Mouse (Mus musculus) adrenal gland, adult (tissue): ENCODE measurements around the gene Pik3r6.

Experiments
- DNase-seq, 2 experiments: peaks; one replicate each; pipeline ENCODE4 v3.0.0; 2022 to 2023; ENCODE audit warnings: low spot score in 1 of 2; ENCODE audit not compliant: inconsistent age in 2 of 2

The Pik3r6 gene

DNA sequence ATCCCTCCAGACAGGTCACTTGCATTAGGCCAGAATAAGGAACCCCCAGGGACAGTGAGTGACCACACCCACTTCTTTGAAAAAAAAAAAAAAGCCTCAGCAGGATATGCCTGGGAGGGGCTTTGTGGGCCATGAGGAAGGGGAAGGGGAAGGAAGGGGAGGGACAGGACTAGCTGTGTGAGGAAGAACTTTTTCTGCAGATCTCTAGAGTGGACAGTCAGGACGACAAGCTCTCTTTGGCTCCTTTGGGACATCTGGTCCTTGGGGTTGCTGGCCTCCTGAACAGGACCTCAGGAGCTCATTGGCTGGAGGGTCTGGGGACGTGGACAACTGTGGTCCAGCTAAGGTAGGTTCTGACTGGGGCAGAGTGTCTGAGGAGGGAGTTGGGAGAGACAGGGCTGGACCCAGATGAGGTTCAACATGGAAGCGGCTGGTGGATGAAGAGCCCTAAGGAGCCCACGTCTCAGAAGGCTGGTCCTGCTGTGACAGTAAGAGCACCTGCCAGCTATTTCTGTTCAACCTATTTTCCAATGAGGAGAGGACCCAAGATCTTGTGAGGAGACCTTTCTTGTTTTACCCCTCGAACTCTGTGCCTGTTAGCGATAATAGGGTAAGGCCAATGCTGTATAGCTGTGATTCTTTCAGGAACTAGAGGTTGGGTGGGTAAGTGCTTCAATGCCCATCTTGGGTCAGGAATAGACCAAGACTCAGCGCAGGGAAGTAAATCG lies at the start of gene Pik3r6:
Gene Pik3r6 (plus strand): TSS at position 118 of the 728 bp plus-strand sequence.
- peak; percentile 28 to 55 for DNase-seq

DNA sequence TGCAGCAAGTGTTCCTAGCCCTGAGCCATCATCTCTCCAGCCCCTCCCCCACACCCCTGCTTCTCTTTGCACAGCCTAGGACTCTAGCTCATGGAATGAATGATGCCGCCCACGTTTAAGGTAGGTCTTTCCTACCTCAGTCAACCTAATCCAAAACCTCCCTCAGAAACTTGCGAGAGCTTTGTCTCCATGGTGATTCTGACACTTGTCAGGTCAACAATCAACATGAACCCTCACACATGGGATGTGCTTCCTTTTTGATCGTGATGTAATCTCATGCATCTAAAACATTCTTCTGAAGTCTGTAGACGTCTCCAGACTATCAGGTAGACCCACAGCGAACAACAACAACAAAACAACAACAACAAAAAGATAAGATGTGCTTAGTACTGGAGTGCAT lies 49.5 kb upstream of the Pik3r6 start:
- DNase-seq = no peak

DNA sequence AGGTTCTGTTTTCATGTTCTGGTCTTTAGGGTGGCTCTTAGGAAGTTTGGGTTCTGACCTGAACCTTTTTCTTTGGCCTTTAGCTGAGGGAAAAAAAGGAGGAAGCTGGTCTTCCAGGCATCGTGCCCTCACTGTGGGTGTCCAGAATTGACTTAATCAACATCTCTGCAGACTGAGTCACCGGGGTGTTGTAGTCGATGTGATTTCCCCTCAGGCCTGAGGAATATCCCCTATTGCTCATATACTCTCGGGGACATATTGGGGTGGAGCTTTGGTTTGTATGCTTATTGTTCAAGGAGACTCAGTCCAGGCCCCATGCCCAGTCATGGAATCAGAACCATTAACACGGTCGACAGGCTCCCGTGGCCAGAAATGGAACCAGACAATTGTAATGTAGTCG lies 44.7 kb upstream of the Pik3r6 start:
- DNase-seq = no peak

DNA sequence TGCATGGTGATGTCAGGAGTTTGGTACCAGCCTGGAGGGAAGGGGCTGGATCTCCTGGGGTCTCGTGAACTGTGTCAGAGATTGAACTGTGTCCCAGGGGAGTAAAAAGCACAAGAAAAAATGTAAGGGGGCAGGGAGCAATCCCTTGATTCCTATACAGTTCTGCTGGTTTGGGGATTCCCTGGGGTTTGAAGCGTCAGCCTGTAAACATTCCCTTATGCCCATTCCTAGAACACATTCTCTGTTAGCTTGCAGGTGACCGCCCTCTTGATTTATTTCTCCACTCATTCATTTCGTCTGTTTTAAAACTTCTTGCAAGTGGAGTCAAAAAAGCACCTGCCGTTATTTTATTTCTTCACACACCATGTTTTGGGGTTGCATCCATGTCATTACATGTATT lies 43.8 kb upstream of the Pik3r6 start:
- no peak for DNase-seq

DNA sequence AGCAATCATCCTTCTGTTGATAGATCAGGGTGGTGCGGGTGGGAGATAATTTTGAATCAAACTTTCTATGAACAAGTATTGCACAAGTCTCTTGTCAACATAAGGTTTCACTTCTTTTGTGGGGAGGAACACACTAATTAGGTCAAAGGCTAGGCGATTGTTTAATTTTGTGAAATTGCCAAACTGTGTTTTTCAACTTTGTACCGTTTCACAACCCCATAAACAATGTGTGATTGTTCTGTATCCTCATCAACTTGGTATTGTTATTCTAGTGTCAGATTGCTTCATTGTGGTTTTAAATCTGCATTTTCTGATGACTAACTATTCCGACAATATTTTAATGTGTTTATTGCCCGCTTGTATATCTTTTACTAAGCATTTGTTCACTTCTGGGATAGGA lies 43.3 kb upstream of the Pik3r6 start:
- DNase-seq = no peak

DNA sequence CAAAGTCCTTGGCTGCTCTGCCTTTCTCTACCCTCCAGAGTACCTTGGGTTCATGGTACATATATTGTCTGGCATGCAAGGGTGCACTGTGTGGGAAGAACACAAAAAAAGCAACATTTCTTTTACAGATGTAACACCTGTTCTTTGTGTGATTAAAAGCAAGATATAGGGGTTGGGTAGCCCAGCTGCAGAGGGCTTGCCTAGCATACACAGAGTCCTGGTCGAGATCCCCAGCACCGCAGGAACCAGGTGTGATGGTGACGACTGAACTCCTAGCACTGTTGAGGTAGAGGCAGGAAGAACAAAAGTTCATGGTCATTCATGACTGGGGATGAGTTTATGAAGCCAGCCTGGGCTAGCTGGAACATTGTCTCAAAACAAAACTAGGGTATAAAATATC lies 40.1 kb upstream of the Pik3r6 start:
- no peak for DNase-seq

DNA sequence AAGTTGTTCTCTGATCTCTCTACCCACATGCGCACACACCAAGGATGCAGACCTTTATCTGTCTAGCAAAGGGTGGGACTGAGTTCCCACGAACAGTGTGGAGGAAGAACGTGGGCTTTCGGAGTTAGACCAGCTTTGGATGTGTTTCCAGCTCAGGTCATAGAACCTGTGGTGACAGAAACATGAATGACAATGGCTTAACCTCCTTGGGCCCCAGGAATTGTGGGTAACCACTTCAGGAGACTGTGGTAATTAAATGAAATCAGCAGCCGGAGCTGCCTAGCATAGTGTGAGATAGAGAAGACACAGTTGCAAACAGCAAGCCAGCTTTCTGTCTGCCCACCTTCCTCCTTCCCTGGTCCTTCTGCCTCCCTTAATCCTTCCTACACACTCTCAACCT lies 38.6 kb upstream of the Pik3r6 start:
- DNase-seq = no peak

DNA sequence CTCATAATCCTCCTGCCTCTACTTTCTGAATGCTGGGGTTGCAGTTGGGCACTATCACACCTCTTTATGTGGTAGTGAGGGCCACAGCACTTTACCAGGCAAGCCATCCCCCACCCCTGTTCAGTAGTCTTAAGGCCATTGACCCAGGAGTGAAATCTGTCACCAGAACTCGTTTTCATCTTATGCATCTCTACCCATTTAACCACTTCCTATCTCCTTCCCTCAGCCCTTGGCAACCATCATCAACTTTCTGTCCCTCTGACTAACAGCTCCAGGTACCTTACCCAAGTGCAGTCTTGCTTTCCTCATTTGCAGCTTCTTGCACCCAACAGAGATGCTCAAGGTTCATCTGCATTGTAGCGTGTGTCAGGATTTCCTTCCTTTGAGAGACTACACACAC lies 37.7 kb upstream of the Pik3r6 start:
- DNase-seq = no peak

DNA sequence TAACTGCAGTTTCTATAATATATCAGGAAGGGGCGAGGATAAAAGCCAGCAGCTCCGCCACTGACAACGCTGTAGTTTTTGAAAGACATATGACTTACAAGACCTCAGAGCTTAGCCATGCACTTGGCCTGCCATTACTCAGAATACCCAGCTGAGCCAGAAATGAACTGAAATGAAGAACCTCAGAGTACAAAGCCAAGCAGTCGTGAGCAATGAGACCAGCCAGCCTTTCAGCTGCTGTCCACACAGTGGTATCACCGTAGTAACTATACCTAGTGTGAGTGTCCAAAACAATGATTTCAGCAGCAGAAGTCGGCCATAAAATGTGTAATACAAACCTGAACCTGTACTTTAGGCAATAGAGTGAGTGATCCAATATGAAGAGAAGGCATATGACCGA lies 35.4 kb upstream of the Pik3r6 start:
- no peak for DNase-seq

DNA sequence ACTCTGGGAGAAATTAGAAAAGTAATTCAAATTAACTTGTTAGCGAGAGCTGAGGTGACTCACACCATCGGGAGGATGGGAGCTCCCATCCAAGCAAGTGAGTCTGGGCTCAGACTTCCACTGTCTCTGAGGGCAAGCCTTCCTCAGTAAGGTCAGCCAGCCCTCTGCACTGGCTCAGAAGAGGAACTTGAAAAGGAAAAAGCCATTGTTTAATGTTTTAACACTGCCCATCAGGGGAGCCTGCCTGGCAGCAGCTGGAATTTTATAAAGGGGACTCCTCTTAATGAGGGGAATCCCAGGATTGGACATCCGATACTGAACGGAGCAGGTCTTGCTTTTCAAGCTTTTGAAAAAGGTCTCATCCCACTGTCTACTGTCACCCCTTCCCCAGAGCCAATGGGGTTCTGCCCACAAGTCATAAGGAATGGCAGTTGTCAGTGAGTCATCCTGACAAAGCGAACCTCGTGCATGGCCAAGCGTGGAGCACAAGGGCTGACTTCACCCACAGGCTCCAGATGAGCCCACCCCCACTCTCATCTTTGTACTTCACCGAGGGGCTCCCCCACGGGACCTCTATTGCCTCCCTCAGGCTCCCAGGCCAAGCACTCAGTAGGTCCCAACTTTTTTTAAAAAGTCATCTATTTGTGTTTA lies 34.7 kb upstream of the Pik3r6 start:
- DNase-seq = peak; percentile 15 to 48

DNA sequence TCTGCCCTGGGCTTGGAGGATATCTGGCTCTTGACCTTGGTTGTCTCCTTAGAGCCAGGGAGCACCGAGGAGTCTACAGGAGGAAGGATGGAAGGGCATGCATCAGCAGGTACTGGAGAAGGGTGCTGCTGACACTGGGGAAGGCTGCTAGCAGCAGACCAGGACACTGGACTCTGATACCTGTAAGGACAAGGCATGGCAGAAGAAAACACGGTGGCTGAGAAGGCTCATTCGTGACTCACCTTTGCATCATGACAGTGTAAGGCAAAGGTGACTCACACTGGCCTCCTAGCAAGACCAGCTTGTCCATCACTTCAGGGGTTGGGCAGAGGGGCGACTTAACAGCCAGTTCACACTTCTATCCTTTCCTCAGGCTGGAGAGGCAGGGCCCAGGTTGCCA lies 33.9 kb upstream of the Pik3r6 start:
- DNase-seq = peak in 1 of 2 experiments; percentile 52

DNA sequence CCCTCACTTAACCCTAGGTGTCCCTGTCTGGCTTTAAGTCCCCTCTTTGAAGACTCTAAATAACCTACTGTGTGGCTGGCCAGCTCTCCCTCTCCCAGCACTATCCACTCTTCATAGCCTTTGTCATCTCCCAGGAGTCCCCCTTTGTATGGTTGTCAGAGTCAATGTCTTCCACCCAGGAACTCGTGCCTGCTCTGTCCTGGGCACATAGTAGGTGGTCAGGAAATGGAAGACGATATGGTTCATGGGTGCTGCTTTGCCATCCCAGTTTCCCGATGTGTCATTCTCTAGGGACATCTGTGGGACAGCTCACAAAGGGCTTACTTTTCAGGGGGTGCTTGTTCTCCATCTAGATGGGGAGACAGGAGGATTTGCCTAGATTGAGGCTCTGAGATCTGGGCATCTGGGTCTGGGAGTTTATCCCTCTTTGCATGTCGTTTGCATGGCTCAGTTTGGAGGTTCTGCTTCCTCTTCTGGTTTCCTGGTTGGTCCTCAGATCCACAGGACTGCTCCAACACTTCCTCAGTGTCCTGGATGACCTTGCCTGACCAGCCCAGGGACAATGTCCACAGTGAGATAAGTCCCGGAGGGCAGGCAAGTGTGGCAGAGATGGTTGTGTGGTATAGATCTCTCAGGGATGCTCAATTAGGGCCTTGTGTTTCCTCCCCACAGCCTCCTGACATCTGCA lies 30.5 kb upstream of the Pik3r6 start:
- DNase-seq = no peak

DNA sequence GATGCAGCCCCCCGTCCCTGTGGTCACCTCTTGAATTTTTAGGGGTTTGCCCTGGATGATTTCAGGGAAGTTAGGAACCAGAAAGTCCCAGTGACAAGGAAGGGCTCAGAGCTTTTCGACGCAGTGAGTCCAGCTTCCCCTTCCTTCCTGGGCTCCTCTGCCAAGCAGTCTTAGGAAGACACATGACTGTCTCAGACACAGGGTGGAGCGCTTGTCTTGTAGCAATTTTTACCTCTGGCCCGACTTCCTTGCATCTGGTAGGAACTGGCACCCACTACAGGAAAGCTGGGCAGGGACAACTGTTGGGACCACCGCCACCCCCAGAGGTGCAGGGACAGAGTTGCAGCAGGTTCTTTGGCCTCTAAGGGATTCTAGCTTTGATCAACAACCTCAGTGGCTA lies 28.2 kb upstream of the Pik3r6 start:
- no peak for DNase-seq

DNA sequence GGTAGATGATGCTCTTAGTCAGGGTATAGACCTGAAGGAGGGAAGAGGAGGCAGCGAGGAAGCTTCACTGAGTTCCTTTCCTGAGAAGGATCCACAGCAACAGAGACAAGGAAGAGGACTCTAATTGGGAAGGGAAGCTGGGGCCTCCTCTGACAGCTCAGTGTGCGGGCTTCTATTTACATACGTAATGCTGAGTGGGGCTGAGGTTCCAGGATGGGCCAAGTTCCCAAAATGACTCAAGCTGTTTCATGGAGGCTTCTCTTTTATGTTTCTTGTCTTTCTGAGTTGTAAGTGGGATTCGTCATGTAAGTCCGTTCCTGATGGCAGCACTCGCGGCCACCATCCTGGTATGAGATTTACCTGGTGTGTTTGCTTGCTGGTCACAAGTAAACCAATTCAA lies 27.1 kb upstream of the Pik3r6 start:
- DNase-seq = no peak

DNA sequence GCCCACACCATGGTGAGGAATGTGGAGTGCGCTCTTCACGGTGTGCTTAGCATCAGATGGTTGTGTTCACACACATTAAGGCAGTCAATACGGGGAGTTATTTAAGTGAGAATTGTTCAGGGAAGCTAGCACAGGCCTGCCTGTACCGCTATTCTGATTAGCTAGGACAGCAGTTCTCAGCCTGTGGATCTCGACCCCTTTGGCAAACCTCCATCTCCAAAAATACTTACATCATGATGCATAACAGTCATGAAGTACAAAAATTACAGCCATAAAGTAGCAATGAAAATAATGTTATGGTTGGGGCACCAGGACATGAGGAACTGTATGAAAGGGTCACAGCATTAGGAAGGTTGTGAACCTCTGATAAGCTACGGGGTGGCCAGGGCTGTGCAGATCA lies 25.2 kb upstream of the Pik3r6 start:
- no peak for DNase-seq

DNA sequence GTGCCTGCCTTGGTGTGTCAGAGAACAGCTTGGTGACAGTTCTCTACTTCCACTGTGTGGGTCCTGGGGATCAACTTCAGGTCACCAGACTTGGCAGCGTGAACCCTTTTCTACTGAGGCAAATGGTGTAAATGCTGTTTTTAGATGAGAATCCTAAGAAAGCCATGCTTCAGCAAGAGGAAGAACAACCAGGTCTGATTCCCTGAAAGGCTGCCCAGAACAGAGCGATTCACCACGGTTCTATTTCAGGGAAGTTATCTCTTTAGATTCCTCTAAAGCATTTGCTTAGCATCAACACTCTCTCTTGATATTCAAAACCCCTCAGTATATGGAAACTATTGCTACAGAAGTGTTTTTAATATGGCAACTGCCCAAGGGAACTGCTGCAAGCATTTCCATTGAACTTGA lies 24.2 kb upstream of the Pik3r6 start:
- no peak for DNase-seq

DNA sequence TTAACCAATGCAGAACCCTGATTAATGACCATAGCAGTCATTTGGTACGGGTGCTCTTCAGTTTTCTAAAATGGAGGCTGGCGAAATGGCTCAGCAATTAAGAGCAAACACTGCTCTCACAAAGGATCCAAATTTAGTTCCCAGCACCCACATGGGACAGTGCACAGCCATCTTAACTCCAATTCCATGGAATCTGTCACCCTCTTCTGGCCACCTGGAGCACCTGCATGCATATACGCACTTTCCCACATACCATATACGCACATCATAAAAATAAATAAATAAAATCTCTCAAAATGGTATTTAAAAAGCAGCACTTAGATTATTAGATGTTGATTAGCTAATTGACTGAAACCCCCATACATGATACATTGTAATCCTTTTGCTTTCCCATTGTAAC lies 22.2 kb upstream of the Pik3r6 start:
- no peak for DNase-seq

DNA sequence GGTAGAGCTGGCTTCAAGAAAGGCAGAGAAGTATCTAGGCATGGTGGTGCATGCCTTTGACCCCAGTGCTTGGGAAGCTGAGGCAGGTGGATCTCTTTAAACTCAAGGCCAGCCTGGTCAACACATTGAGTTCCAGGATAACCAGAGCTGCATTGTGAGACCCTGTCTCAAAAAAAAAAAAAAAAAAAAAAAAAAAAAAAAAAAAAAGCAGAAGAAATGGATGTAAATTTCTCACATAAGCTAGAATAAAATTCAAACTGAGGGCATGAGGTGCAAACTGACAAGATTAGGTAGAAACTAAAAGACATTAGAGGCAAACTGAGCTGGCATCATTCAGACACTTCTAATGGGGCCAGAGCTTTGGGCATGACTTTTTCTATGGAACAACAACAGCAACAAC lies 20.8 kb upstream of the Pik3r6 start:
- no peak for DNase-seq

DNA sequence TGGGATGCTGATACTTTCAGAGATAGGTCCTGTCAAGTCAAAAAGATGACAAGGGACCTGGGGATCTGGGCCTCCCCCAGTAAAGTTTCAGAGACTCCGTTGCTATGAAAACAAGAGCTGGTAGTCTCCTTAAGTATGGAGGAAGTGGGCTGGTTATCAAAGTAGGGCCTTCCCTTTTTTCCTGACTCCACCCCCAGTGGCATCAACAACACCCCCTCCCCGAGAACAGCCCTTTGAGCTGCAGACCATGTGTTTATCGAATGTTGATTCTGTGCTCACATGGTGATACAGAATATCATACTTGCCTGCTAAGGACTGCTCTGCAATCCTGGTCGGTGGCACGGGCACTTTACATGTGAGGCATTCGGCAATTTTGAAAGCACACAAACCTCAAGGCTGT lies 19.6 kb upstream of the Pik3r6 start:
- no peak for DNase-seq

DNA sequence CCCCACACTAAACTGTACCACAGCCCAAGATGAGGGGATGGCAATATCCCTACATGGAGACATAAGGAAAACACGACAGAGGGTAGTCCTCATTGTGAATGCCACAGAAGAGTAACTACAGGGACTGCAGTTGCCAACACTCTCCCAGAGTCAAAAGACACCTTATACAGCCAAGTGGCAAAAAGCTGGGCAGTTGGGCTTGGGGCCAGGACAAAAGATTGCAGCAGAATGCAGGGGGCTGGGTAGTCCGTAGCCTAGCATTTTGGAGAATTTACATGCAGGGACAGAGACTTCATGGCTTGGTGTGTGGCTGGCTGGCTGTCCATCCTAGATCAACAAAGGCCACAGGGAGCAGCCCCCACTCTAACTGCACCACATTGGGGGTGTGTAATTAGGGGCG lies 18.4 kb upstream of the Pik3r6 start:
- DNase-seq = no peak

DNA sequence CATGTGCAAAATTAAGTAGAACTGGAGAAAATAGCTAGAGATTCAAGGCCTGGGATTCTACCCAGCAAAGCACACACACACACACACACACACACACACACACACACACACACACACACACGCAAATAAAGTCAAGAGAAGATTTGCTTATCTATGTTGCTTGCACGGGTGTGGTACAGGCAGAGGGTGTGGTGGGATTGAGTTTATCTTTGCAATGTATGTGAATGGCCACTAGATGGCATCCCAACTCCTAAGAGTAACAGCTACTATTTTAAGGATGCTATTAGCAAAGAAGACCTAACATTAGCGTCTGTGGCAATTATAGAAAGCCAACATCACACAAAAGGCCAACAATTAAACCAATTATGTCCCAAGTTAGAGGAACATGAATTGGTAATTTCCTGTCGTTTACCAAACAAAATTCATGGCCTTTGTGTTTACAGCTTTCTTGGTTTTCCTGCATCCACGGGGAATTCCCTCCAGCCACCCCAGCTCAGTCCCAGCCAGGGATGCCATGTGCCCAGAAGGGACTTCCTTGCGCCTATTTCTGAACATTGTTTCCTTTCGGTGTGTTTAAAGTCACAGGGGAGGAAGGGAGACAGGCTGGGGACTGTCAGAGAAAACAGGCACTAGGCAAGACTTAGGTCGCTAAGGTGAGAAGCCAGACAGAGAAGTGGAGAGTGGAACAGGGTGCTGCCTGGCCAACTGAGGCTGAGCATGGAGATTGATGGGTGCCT lies 17.4 kb upstream of the Pik3r6 start:
- peak in 1 of 2 experiments; percentile 71 for DNase-seq

DNA sequence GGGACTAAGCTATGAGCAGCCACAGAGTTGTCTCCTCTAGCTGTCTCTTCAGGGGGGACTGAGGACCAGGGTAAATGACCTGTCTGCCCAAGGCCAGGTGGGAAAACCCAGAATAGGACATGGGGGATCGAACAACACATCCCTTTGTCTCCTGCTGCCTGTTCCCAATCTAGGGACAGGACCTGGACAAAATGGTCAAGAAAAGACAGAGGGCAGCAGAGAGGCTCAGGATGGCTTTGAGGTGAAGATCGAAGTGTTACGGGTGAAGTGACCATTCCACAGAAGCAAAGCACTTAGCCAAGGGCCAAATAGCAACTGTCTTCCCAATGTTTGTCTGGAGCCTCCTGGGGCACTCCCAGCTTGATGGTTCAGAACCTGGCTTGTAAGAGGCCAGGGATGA lies 16.7 kb upstream of the Pik3r6 start:
- no peak for DNase-seq
